Mouse (Mus musculus): Measurements from ENCODE around the gene Fam20a.

Gene Fam20a

GRCm38 (mm10) chr11:109716981-109717380, 5.1 kb downstream of the Fam20a start:
- DNase-seq (ENCODE audit: extremely low spot score, low spot score), result no peak

- DNase-seq (ENCODE audit: extremely low spot score, low spot score), result no peak
Observed at GRCm38 (mm10) chr11:109715311-109715781, 6.7 kb downstream of the Fam20a start.

GRCm38 (mm10) chr11:109714341-109715247, 7.5 kb downstream of the Fam20a start:
- DNase-seq (ENCODE audit: extremely low spot score, low spot score), result no peak

GRCm38 (mm10) chr11:109709501-109709900, 12.6 kb downstream of the Fam20a start:
- no peak for DNase-seq (ENCODE audit: extremely low spot score, low spot score)

- DNase-seq (ENCODE audit: extremely low spot score, low spot score), result no peak
Observed at GRCm38 (mm10) chr11:109708786-109709185, 13.3 kb downstream of the Fam20a start.

- no peak for DNase-seq (ENCODE audit: extremely low spot score, low spot score)
Observed at GRCm38 (mm10) chr11:109707442-109707841, 14.6 kb downstream of the Fam20a start.

- DNase-seq (ENCODE audit: extremely low spot score, low spot score), result no peak
Observed at GRCm38 (mm10) chr11:109706586-109706985, 15.5 kb downstream of the Fam20a start.

- no peak for DNase-seq (ENCODE audit: extremely low spot score, low spot score)
Observed at GRCm38 (mm10) chr11:109706055-109706412, 16.0 kb downstream of the Fam20a start.

GRCm38 (mm10) chr11:109705336-109706054, 16.6 kb downstream of the Fam20a start:
- DNase-seq (ENCODE audit: extremely low spot score, low spot score), result no peak

GRCm38 (mm10) chr11:109704311-109705205, 17.5 kb downstream of the Fam20a start:
- DNase-seq (ENCODE audit: extremely low spot score, low spot score), result no peak

GRCm38 (mm10) chr11:109703845-109704244, 18.2 kb downstream of the Fam20a start:
- no peak for DNase-seq (ENCODE audit: extremely low spot score, low spot score)

GRCm38 (mm10) chr11:109702031-109702815, 19.9 kb downstream of the Fam20a start:
- DNase-seq (ENCODE audit: extremely low spot score, low spot score), result no peak

GRCm38 (mm10) chr11:109700761-109701160, 21.3 kb downstream of the Fam20a start:
- DNase-seq (ENCODE audit: extremely low spot score, low spot score), result no peak

GRCm38 (mm10) chr11:109699784-109700183, 22.3 kb downstream of the Fam20a start:
- no peak for DNase-seq (ENCODE audit: extremely low spot score, low spot score)

- DNase-seq (ENCODE audit: extremely low spot score, low spot score), result no peak
Observed at GRCm38 (mm10) chr11:109698740-109699139, 23.3 kb downstream of the Fam20a start.

- DNase-seq (ENCODE audit: extremely low spot score, low spot score), result no peak
Observed at GRCm38 (mm10) chr11:109697089-109697643, 24.9 kb downstream of the Fam20a start.

- no peak for DNase-seq (ENCODE audit: extremely low spot score, low spot score)
Observed at GRCm38 (mm10) chr11:109696519-109696918, 25.6 kb downstream of the Fam20a start.

GRCm38 (mm10) chr11:109692737-109693136, 29.3 kb downstream of the Fam20a start:
- DNase-seq (ENCODE audit: extremely low spot score, low spot score), result no peak

- no peak for DNase-seq (ENCODE audit: extremely low spot score, low spot score)
Observed at GRCm38 (mm10) chr11:109689539-109689938, 32.5 kb downstream of the Fam20a start.

- no peak for DNase-seq (ENCODE audit: extremely low spot score, low spot score)
Observed at GRCm38 (mm10) chr11:109682221-109682620, 39.9 kb downstream of the Fam20a start.
